Mouse (Mus musculus) liver, embryonic 16.5 days (tissue): ENCODE results near the gene Dstn. TPM values are rescaled to one million over a fixed set of nuclear protein-coding genes. Genes with fewer than 3 reads are reported as not detected.

Source experiments
- ATAC-seq: fragments of 200-750 bp; cut with Nextera tagmentation; 2 replicates; pipeline ENCODE4 v1.8.0; 2017; ENCODE audit warnings: low read depth, mild to moderate bottlenecking, moderate number of reproducible peaks, moderate library complexity
- H3K27ac ChIP-seq: fragments of 300-500 bp; sonication (generic); 2 replicates; pipeline ENCODE4 v1.5.1; 2014; ENCODE audit warnings: mild to moderate bottlenecking, low read length
- H3K27me3 ChIP-seq: fragments of 300-500 bp; sonication (generic); 2 replicates; pipeline ENCODE4 v1.6.1; 2014; ENCODE audit warnings: low read depth, low read length, mixed read lengths; ENCODE audit not compliant: control insufficient read depth, insufficient read depth
- H3K36me3 ChIP-seq: fragments of 300-500 bp; sonication (generic); 2 replicates; pipeline ENCODE4 v1.6.1; 2014; ENCODE audit warnings: mild to moderate bottlenecking; ENCODE audit not compliant: control insufficient read depth, insufficient read depth
- H3K4me1 ChIP-seq: fragments of 300-500 bp; sonication (generic); 2 replicates; pipeline ENCODE4 v1.6.1; 2014; ENCODE audit warnings: low read depth, low read length, mixed read lengths; ENCODE audit not compliant: control insufficient read depth
- H3K4me2 ChIP-seq: fragments of 300-500 bp; sonication (generic); 2 replicates; pipeline ENCODE4 v1.6.1; 2014; ENCODE audit warnings: low read depth, low read length, mixed read lengths
- H3K4me3 ChIP-seq: fragments of 300-500 bp; sonication (generic); 2 replicates; pipeline ENCODE4 v1.5.1; 2014; ENCODE audit warnings: low read depth, mild to moderate bottlenecking, low read length
- H3K9ac ChIP-seq: fragments of 300-500 bp; sonication (generic); 2 replicates; pipeline ENCODE4 v1.6.1; 2014; ENCODE audit warnings: low read depth, low read length
- H3K9me3 ChIP-seq: fragments of 300-500 bp; sonication (generic); replicated peaks from 2 replicates; pipeline ENCODE4 v1.6.1; 2016; ENCODE audit warnings: low read length; ENCODE audit not compliant: control insufficient read depth
- WGBS: fragments of 180-500 bp; shearing (Covaris S2); extraction: QIAGEN DNeasy Blood & Tissue Kit; methylation state at CpG from one replicate; pipeline ENCODE4 v1.1.7; 2014; ENCODE audit not compliant: insufficient replicate concordance; 5-methylcytosine and 5-hydroxymethylcytosine counted together
- polyA plus RNA-seq: library from polyadenylated mRNA; unstranded; fragments of >200 nt; fragmentation: Nextera tagmentation; extraction: Ambion mirVana; gene quantifications from 2 replicates; pipeline ENCODE4 v1.2.1, GENCODE M21; 2015

Gene Dstn
- polyA plus RNA-seq: 123 and 137 TPM in 2 replicates

DNA sequence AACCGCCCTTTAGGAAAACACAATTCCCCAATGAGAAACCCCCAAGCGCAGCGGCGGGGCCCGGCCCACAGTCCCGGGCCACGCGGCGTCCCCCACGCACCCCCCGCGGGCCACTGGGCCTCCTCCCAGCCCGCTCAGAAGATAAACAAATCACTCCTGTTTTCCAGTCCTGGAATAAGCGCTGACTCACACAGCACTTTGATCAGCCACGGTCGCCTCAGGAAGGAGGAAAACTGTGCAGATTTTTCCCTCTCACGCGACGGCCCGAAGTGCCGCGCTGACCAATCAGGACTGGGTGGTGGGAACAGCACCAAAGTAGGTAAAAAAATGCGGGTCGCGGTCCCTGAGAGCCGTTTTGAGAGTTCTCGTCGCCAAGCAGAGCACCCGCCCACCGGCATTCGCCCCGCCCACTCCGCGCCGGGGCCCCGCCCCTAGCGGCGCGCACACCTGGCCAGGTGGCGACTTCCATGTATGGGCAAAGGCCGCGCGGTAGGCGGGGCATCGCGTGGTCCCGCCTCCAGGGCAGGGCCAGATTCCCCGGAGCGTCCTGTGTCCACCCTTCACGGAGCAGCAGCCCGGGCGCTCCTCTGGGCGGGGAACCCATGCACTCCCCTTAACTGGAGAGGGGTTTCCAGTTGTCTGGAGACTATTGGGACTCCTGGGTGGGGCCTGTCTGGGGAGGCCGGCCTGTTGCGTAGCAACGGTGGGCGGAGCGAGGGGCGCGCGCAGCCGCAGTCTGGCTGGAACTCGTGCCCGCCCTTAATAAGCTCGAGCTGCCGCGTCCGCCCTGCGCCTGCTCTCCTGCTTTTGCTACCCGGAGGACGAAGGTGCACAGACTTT is at the start of gene Dstn:
TSS of gene Dstn (plus strand) at position 561 of the 840 bp plus-strand sequence.
- H3K4me1 ChIP-seq: peaks cover 38% of the 10 kb centered on the region
- H3K4me3 ChIP-seq: peak within 1 kb of the TSS; percentile 88
- no peaks in the 10 kb centered on the region for H3K9me3 ChIP-seq
- 0% methylated on average over 71 of the region's 71 CpGs for WGBS
- peak within 1 kb of the TSS; percentile 92 for H3K4me2 ChIP-seq
- ATAC-seq: peak; percentile 88
- H3K27ac ChIP-seq: peak within 1 kb of the TSS; percentile 98
- H3K9ac ChIP-seq: peak within 1 kb of the TSS; percentile 89
- H3K27me3 ChIP-seq: no peaks in the 10 kb centered on the region; the same call in 1 of the 2 replicates
- no peaks in the 10 kb centered on the region for H3K36me3 ChIP-seq

DNA sequence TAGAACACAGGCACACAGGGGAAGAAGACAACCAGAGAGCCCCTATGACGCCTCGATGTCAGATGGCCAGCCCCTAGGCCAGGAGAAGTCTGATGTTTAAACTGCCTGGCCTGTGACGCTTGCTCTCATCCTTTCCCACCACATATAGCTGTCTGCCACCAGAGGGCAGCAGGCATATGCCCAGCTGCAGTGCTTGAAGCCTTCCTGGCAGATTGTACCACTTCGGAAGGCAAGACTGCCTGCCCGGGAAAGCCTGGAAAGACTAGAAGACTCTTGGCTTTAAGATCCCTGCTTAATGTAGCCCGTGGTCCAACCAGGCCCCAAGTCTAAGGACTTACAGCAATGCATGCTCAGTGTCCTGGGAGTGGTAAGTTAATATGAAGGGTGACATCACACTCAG is 47.8 kb upstream of the Dstn start:
- H3K36me3 ChIP-seq: no peaks in the 10 kb centered on the region
- peak; percentile 35; the same call in 1 of the 2 replicates for ATAC-seq
- WGBS: 3% methylated on average over 6 of the region's 6 CpGs
- H3K4me1 ChIP-seq: peaks cover 15% of the 10 kb centered on the region
- no peak overlapping the region for H3K27ac ChIP-seq
- peaks cover 12% of the 10 kb centered on the region for H3K27me3 ChIP-seq
- H3K9me3 ChIP-seq: no peaks in the 10 kb centered on the region
- no peak overlapping the region for H3K4me2 ChIP-seq
- no peak overlapping the region for H3K4me3 ChIP-seq
- H3K9ac ChIP-seq: no peak overlapping the region

DNA sequence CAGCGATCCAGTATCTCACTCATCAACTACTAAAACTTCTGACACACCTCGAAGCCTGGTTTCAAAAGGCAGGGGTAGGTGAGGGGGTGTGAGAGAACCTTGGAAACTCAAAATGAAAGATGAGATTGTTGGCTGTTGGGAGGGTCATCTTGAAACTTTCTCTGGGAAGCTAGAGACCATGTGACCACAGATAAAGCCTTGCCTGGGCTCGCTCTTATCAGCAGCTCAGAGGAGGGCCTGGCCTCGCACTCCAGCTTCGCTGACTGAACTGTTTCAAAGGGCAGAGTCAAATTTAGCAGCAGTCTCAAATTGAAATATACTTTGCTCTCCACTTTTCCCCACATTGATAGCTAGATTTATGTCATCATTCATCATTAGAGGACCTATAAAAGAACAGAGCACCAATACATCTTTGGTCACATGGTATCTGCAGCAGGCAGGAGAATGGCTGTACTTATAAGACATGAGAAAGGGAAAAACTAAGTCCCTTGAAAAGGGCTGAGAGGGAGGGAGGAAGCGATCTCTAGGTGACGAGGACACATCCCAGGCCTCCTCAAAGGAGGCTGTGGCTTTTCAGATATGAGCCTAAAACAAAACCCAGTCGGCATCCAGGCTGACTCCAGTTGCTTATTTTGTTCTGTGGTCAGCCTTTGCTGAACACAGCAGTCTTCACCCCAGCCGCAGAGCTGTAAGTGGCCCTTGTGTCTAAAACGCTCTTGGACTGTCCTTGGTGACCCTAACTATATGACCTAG is 44.0 kb upstream of the Dstn start:
- peak; percentile 90 for ATAC-seq
- Histone ChIP-seq H3K4me2 (peak overlapping the region; percentile 32; the same call in 1 of the 2 replicates), H3K9ac (peak overlapping the region; percentile 16; the same call in 1 of the 2 replicates)

DNA sequence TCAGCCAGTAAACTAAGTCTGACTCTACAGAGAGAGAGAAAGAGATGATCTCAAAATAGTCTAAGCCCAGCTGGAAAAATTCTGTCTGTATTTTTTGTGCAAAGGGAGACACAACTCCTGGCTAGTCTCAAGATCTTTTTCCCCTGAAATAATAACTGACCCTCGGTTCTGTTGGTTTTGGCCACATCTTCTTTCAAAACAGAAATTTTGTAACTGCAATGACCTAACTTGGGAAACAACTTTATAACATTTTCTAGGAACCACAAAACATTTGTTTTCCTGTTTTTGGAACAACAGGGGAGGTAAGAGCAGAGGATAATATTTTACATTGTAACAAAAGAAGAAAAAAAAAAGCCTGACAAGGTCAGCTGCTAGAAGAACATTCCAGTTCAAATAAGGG is 39.1 kb upstream of the Dstn start:
- Histone ChIP-seq H3K4me3 (no peak overlapping the region), H3K4me2 (no peak overlapping the region), H3K9ac (no peak overlapping the region), H3K36me3 (no peaks in the 10 kb centered on the region), H3K27ac (no peak overlapping the region), H3K4me1 (peaks cover 11% of the 10 kb centered on the region), H3K27me3 (no peaks in the 10 kb centered on the region), H3K9me3 (no peaks in the 10 kb centered on the region)
- no peak for ATAC-seq
- WGBS: 33% methylated on average over 1 of the region's 1 CpGs

More for the DNA sequence above, 44.0 kb upstream of the Dstn start:
- Histone ChIP-seq H3K36me3 (no peaks in the 10 kb centered on the region), H3K9me3 (no peaks in the 10 kb centered on the region), H3K4me1 (peaks cover 15% of the 10 kb centered on the region), H3K4me3 (no peak overlapping the region), H3K27me3 (no peaks in the 10 kb centered on the region), H3K27ac (peak overlapping the region; percentile 61)
- 23% methylated on average over 10 of the region's 10 CpGs for WGBS

DNA sequence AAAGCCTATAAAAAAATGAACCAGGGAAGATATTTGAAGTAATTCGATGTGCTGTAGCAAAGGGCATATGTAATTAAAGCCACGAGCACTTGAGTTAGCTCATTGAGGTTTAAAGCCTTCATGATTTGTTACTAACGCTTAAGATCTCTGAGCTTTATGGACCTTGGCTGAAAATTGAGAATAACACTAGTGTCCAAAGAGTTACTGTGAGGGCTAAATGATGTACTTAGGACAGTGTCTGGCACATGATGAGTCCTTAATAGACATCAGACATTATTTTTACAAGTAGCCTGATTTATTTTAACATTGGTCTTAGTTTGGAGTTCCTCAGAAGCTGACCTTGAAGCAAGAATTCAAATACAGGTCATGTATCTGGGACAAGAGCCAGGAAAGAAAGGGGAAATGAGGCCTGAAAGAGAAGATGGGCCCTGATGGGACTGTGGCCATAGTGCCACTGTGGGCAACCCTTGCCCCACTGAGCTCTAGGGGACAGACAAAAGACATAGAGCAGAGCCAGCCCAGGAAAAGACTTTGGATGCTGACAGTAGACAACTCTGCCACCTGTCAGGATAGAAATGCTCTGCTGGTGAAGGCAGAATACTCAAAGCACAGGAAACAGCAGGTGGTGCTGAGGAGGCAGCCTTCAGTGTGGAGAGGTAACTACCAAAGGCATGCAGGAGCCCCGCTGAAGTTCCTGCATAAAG is 38.0 kb upstream of the Dstn start:
- Histone ChIP-seq H3K9ac (no peak overlapping the region), H3K4me2 (no peak overlapping the region), H3K27me3 (no peaks in the 10 kb centered on the region), H3K4me1 (peaks cover under 1% of the 10 kb centered on the region; the same call in 1 of the 2 replicates), H3K27ac (no peak overlapping the region), H3K36me3 (no peaks in the 10 kb centered on the region), H3K9me3 (no peaks in the 10 kb centered on the region), H3K4me3 (no peak overlapping the region)
- 57% methylated on average over 4 of the region's 4 CpGs for WGBS
- no peak for ATAC-seq

DNA sequence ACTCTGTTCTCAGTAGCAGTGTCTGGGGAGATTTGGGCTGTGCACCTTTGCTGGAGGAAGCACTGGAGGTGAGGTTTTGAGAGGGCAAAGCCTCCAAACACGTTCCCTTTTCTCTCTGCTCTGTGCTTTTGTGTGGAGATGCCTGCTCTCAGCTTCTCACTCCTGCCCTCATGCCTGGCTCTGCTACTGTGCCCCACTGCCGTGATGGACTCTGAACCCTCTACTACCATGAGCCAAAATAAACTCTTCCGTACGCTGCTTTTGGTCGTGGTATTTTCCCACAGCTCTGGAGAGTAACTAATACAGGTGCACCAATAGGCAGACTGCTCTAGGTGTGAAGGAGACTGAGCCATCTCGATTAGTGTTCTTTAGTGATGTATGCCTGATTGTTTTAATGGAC is 35.8 kb upstream of the Dstn start:
- 74% methylated on average over 6 of the region's 6 CpGs for WGBS
- H3K9me3 ChIP-seq: no peaks in the 10 kb centered on the region
- H3K36me3 ChIP-seq: no peaks in the 10 kb centered on the region
- no peaks in the 10 kb centered on the region for H3K27me3 ChIP-seq
- no peak overlapping the region for H3K27ac ChIP-seq
- H3K9ac ChIP-seq: no peak overlapping the region
- no peak overlapping the region for H3K4me3 ChIP-seq
- no peak overlapping the region for H3K4me2 ChIP-seq
- no peaks in the 10 kb centered on the region for H3K4me1 ChIP-seq
- no peak for ATAC-seq

DNA sequence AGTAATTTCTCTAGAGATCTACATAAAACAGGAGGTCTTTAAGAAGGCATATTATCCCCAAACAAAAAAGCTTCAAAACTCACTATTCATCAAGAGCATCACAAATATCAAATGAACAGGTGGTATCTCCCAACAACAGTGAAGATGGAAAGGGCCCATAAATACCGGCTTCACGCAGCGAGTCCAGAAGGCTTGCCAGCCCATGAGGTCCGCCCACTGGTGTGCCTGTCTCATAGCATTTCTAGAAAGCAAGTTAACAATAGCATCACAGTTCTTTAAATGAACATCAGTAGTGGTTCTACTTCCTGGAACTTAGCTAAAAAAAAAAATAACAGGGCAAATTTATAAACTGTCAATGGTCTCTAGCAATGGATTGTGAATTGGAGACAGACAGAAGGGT is 33.1 kb upstream of the Dstn start:
- Histone ChIP-seq H3K9me3 (no peaks in the 10 kb centered on the region), H3K36me3 (no peaks in the 10 kb centered on the region), H3K4me2 (no peak overlapping the region), H3K9ac (no peak overlapping the region), H3K4me1 (no peaks in the 10 kb centered on the region), H3K27me3 (no peaks in the 10 kb centered on the region), H3K27ac (no peak overlapping the region), H3K4me3 (no peak overlapping the region)
- 88% methylated on average over 4 of the region's 4 CpGs for WGBS
- ATAC-seq: no peak

DNA sequence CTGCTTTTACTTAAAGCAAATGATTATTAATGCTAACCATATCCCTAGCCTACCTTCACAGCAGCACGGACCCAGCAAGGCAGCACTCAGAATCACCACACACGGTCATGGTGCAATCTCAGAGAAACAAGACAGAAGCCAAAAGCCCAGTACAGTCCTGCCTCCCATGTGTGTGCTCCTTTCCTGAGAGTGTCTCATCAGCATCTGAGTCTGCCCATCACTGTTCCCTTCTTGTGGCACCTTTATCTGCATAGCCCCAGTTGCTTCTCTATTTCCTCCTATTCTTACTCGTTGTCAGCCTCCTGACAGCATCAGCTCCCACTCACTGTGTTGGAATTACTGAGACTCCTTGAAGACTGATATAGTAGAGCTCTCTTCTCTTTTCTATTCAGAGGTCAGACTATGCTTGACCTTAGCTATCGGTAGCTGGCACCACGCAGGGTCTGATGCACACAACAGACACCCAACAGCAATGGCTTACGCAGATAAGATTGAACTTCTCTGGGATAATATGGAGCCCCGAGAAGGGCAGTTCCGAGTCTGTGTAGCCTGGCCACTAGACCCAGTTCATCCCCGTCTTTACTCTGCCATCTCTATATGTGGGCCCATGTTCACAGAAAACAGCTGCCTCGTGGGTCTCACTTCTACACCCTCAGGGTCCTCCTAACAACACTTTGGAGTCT is 32.4 kb upstream of the Dstn start:
- Histone ChIP-seq H3K9ac (no peak overlapping the region), H3K27ac (no peak overlapping the region), H3K36me3 (no peaks in the 10 kb centered on the region), H3K4me3 (no peak overlapping the region), H3K9me3 (no peaks in the 10 kb centered on the region), H3K4me2 (no peak overlapping the region), H3K4me1 (no peaks in the 10 kb centered on the region), H3K27me3 (no peaks in the 10 kb centered on the region)
- ATAC-seq: peak; percentile 63
- 33% methylated on average over 10 of the region's 10 CpGs for WGBS
